Mouse (Mus musculus): ENCODE measurements around the gene Tnk1.

GRCm38 (mm10) chr11:69879711-69880110 is 21.2 kb upstream of the Tnk1 start:
- no peak for TF ChIP-seq CTCF (IDR thresholded peaks at IDR 0.05; ENCODE audit: low read depth)
- TF ChIP-seq EP300 (IDR thresholded peaks at IDR 0.05; ENCODE audit: low read depth), result no peak
